Mouse (Mus musculus) splenic B cell, adult 2 months (primary cell): ENCODE measurements around the gene Clip4.
"Not testable (repeated sequence)": the region's sequence is repeated elsewhere in the genome, so short reads cannot be mapped to it uniquely, and the experiment has no call there.

Source experiments
- DNase-seq: peaks from one replicate; pipeline ENCODE4 v3.0.0-alpha.2; 2011; ENCODE audit warnings: low read depth, low spot score
- H3K27me3 ChIP-seq: 2 replicates; pipeline ENCODE4 v1.6.1; 2012; ENCODE audit warnings: mild to moderate bottlenecking, low read length, moderate library complexity, mixed read lengths; ENCODE audit not compliant: control insufficient read depth, poor library complexity, insufficient read depth, severe bottlenecking
- H3K36me3 ChIP-seq: 2 replicates; pipeline ENCODE4 v1.6.1; 2012; ENCODE audit warnings: mild to moderate bottlenecking, low read length, moderate library complexity, mixed read lengths; ENCODE audit not compliant: control insufficient read depth, poor library complexity, insufficient read depth, severe bottlenecking

Clip4 gene

DNA sequence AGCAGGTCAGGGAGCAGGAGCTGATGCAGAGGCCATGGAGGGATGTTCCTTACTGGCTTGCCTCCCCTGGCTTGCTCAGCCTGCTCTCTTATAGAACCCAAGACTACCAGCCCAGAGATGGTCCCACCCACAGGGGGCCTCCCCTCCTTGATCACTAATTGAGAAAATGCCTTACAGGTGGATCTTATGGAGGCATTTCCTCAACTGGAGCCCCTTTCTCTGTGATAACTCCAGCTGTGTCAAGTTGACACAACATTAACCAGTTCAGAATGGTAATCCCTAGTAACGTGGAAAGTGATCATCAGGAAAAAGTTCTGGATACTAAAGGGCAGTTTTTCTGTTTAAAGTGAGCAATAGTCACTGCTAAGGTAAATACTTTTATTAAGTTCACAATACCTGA is at the start of gene Clip4:
Gene Clip4, plus strand, starts transcription at position 301 of the 400 bp plus-strand sequence.
- not testable (repeated sequence) for H3K27me3 ChIP-seq, H3K36me3 ChIP-seq, DNase-seq

GRCm38 (mm10) chr17:71720434-71720833 is 47.8 kb upstream of the Clip4 start:
- no peaks in the 10 kb centered on the region for H3K36me3 ChIP-seq

GRCm38 (mm10) chr17:71721019-71721418 is 47.3 kb upstream of the Clip4 start:
- no peak for DNase-seq
- H3K36me3 ChIP-seq, result no peaks in the 10 kb centered on the region
- no peaks in the 10 kb centered on the region for H3K27me3 ChIP-seq

More at GRCm38 (mm10) chr17:71720434-71720833, 47.8 kb upstream of the Clip4 start:
- H3K27me3 ChIP-seq, result no peaks in the 10 kb centered on the region
- DNase-seq, result no peak

- DNase-seq, result no peak
- H3K36me3 ChIP-seq, result no peaks in the 10 kb centered on the region
- no peaks in the 10 kb centered on the region for H3K27me3 ChIP-seq
These were observed 37.6 kb upstream of the Clip4 start for GRCm38 (mm10) chr17:71730655-71731054.

DNA sequence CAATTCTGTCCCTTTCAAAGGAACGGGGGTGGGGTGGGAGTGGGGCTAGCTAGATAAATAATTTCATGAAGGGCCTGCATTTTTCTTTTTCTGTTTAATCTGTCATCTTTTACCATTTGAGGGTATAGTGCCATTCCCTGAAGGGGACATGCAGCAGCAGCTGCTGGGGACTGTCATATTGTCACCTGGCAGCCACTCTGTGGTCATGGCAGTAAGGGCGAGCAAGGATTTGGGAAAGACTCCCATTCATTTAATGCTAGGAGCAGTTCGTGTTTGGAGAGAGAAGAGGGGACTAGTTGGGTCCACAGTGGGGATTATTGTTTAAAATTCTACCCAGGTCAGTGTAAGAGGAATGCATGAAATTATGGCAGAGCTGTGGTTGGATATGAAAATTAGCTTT is 31.8 kb upstream of the Clip4 start:
- H3K27me3 ChIP-seq, result no peaks in the 10 kb centered on the region
- H3K36me3 ChIP-seq, result no peaks in the 10 kb centered on the region
- no peak for DNase-seq

GRCm38 (mm10) chr17:71742156-71742555 is 26.1 kb upstream of the Clip4 start:
- Histone ChIP-seq H3K36me3 (no peaks in the 10 kb centered on the region), H3K27me3 (no peaks in the 10 kb centered on the region)
- no peak for DNase-seq

- Histone ChIP-seq H3K36me3 (no peaks in the 10 kb centered on the region), H3K27me3 (no peaks in the 10 kb centered on the region)
- no peak for DNase-seq
These were observed 25.3 kb upstream of the Clip4 start for GRCm38 (mm10) chr17:71742935-71743334.

GRCm38 (mm10) chr17:71746114-71746513 is 22.2 kb upstream of the Clip4 start:
- no peaks in the 10 kb centered on the region for H3K36me3 ChIP-seq
- DNase-seq, result no peak
- H3K27me3 ChIP-seq, result no peaks in the 10 kb centered on the region

DNA sequence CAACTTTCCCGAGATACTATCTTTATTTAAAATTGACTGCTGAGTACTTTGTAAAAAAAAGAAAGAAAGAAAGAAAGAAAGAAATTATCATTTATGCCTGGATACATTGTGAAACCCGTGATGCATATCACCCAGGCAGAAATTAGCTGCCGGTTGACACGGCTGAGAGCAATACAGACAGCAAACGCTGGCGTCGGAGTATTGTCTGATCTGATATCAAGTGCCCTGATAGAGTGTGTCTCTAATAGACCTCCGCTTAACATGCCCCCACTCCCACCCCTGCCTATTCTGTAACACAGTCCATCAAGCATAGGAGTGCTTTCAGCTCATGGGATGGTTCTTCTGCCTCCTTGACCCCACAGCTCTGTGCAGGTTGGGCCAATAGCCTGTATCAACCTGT is 20.7 kb upstream of the Clip4 start:
- DNase-seq, result no peak
- H3K27me3 ChIP-seq, result no peaks in the 10 kb centered on the region

GRCm38 (mm10) chr17:71749616-71750168 is 18.6 kb upstream of the Clip4 start:
- no peaks in the 10 kb centered on the region for H3K27me3 ChIP-seq
- no peak for DNase-seq
- no peaks in the 10 kb centered on the region for H3K36me3 ChIP-seq

More for the DNA sequence above, 20.7 kb upstream of the Clip4 start:
- H3K36me3 ChIP-seq, result no peaks in the 10 kb centered on the region

GRCm38 (mm10) chr17:71752831-71753230 is 15.4 kb upstream of the Clip4 start, which contains the start of gene Pcare:
Pcare (minus strand) TSS chr17:71752894.
- Histone ChIP-seq H3K27me3 (no peaks in the 10 kb centered on the region), H3K36me3 (no peaks in the 10 kb centered on the region)
- DNase-seq, result no peak

- Histone ChIP-seq H3K27me3 (no peaks in the 10 kb centered on the region), H3K36me3 (no peaks in the 10 kb centered on the region)
- DNase-seq, result no peak
These were observed 7.7 kb upstream of the Clip4 start for GRCm38 (mm10) chr17:71760536-71760935.

DNA sequence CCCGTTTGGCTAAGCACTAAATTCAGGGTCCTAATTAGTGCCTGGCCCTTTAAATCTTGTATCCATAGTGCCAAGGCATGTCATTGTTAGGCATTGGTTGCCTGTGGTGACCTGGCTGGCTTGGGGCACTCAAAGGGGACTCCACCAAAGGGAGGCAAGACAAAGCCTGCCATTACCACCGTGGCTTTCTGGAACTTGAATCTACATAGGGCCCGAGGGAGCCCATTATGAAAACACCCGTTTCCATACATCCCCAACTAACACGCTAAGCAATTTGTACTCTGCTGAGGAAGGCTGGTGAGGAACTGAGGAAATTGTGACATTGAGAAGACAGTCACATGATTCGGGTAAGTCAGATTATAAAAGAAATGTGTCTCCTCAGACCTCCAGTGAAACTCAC is 1.3 kb downstream of the Clip4 start:
- DNase-seq, result no peak
- H3K27me3 ChIP-seq, result no peaks in the 10 kb centered on the region
- no peaks in the 10 kb centered on the region for H3K36me3 ChIP-seq

DNA sequence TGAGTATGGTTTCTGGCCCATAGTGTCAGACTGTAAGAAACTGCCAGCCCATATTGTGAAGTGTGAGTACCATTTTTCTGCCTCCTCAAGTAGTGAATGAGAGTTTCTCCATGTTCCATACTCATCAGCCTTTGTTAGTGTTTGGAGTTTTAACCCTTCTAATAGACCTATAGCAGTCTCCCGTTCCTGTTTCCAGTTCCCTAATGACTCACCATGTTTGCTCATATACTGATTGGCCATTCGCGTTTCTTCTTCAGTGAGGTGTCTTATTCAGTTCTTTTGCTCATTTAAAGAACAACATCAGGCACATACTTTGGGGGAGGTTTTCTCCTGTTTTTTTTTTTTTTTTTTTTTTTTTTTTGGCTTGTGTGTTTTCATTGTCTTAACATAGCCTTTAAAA is 2.4 kb downstream of the Clip4 start:
- Histone ChIP-seq H3K27me3 (no peaks in the 10 kb centered on the region), H3K36me3 (no peaks in the 10 kb centered on the region)
- no peak for DNase-seq

- no peaks in the 10 kb centered on the region for H3K27me3 ChIP-seq
- DNase-seq, result no peak
- H3K36me3 ChIP-seq, result no peaks in the 10 kb centered on the region
These were observed 5.9 kb downstream of the Clip4 start for GRCm38 (mm10) chr17:71774173-71774572.

- no peaks in the 10 kb centered on the region for H3K27me3 ChIP-seq
- no peaks in the 10 kb centered on the region for H3K36me3 ChIP-seq
- DNase-seq, result no peak
These were observed 7.0 kb downstream of the Clip4 start for GRCm38 (mm10) chr17:71775279-71775678.
